Mouse (Mus musculus): ENCODE results near the gene Rgs12.

DNA sequence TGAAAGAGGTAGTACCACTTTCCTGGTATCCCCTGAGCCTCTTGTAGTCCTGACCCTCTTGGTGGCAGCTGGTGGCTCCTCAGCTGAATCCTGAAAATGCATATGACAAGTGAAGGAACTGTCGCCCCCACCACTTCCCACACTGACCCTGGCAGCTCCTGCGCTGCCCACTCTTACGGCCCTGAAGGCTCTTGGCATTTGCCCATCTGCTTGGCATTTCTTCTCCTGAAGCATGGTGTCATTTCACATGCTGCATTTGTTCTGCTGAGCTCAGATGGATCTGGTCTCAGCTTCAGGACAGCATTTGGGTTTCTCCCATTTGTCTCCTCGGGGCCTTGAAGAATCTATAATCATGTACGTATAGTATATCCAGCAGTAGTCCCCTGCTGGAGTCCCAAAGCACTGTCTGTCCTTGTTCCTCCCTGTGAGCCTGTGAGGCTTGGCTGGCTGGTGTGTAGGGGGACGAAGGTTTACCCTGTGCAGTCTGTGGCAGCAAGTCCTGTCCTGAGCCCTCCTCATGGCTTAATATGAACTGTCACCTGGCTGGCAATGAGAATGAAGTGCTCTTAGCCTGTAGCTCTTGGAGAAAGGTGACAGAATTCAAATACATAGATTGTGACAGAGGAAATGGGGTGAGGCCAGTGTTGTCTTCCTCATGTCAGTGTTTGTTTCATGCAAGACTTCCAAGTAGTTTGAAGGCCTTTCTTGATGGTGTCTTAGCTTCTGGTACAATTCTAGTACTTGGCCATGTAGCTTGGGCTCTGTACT, 62.1 kb downstream of the Rgs12 start:
- TF ChIP-seq CTCF (IDR thresholded peaks at IDR 0.05; ENCODE audit: control insufficient read depth, insufficient read depth, insufficient read length) (no peak), MYOG (IDR thresholded peaks at IDR 0.05; ENCODE audit: control insufficient read depth, extremely low read depth, insufficient read length) (no peak), USF1 (IDR thresholded peaks at IDR 0.05; ENCODE audit: low read depth) (no peak), MAX (IDR thresholded peaks at IDR 0.05) (no peak), FOSL1 (IDR thresholded peaks at IDR 0.05; ENCODE audit: insufficient read depth, low read length, poor library complexity, severe bottlenecking) (no peak), CEBPB (IDR thresholded peaks at IDR 0.05; ENCODE audit: low read depth) (no peak)
